Mouse (Mus musculus): ENCODE data around the gene Susd5. TPM values are rescaled to one million over a fixed set of nuclear protein-coding genes. Genes with fewer than 3 reads are reported as not detected.
"Not testable (repeated sequence)": the region's sequence is repeated elsewhere in the genome, so short reads cannot be mapped to it uniquely, and the experiment has no call there.

Susd5 gene
- polyA plus RNA-seq, 2 experiments, result 15.7 to 29.8 TPM

DNA sequence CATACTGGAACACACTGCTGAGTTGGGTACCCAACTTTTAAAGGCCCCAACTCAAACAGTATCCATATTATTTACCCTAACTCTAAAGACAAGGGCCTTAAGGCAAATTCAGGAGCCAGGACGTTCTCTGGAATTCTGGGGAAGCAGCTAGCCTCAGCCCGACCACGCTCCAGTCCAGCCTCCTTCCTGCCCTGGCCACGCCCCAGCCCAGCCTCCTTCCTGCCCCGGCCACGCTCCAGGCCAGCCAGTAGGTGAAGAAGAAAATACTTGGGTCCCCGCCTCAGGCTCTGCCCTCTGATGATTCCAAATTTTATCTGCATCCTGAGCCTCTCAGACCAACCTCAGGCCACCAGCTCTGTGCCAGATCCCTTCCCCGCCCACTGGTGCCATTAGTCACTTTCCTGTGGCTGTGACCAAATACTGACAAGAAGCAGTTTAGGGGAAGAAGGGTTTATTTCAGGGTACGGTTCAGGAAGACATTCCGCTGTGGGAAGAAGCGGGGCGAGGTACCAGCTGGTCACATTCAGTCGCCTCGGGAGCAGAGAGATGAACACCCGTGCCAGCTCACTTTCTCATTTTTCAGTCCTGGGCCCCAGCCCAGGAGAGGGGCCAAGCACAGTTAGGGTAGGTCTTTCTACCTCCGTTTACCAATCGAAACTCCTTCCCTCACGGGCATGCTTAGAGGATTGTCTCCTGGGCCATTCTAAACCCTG is 57.1 kb downstream of the Susd5 start:
- Histone ChIP-seq H3K4me2 (replicated peaks; ENCODE audit: low read depth, low read length, severe bottlenecking) (no peak overlapping the region), H3K9ac (ENCODE audit: low read depth, low read length, severe bottlenecking) (no peak overlapping the region), H3K36me3 (ENCODE audit: control insufficient read depth, insufficient read depth, low read length) (no peaks in the 10 kb centered on the region), H3K27ac (replicated peaks; ENCODE audit: low read depth, low read length) (no peak overlapping the region), H3K4me1 (ENCODE audit: control insufficient read depth, insufficient read depth, low read length) (0 out of 2 replicates have a peak, but pooled peaks cover 3% of the 10 kb centered on the region), H3K4me3 (replicated peaks; ENCODE audit: low read length) (no peak overlapping the region), H3K9me3 (ENCODE audit: control insufficient read depth, low read length) (no peaks in the 10 kb centered on the region), H3K27me3 (ENCODE audit: control insufficient read depth, insufficient read depth, low read length) (no peaks in the 10 kb centered on the region)
- TF ChIP-seq POLR2A (IDR thresholded peaks at IDR 0.05; ENCODE audit: borderline replicate concordance, extremely low read depth, insufficient read depth, insufficient read length), result no peak
- ATAC-seq (ENCODE audit: low FRiP score, low read depth), result no peak
- WGBS, result 84% methylated on average over 18 of the region's 18 CpGs
- no peak for DNase-seq (ENCODE audit: low spot score)

DNA sequence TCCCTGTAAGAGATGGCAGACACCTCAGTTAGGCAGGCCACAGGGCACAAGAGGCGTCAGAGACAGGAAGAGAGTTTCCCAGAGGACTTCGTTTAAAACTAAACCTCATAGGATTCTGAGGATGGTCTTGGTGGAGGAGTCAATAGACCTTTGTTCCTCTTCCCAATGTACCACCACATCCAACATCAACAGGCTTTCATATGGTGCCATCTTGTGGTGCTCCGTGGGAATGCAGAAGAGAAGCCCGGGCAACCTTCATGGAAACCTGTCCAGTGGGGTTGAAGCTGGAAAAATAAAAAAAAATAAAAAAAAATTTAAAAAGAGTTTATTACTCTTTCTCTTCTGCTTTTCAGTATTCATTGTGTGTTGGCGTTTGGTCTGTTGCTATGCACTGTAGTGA is 59.7 kb downstream of the Susd5 start:
- DNase-seq (ENCODE audit: low spot score), result peak; percentile 44
- peak; percentile 51; the same call in 1 of the 2 replicates for ATAC-seq (ENCODE audit: low FRiP score, low read depth)

GRCm38 (mm10) chr9:114122862-114123261 is 65.9 kb downstream of the Susd5 start:
- H3K27ac ChIP-seq (replicated peaks; ENCODE audit: low read depth, low read length); H3K4me1 ChIP-seq (ENCODE audit: control insufficient read depth, insufficient read depth, low read length); DNase-seq (ENCODE audit: low spot score); ATAC-seq (ENCODE audit: low FRiP score, low read depth); H3K4me2 ChIP-seq (replicated peaks; ENCODE audit: low read depth, low read length, severe bottlenecking); H3K27me3 ChIP-seq (ENCODE audit: control insufficient read depth, insufficient read depth, low read length); H3K9ac ChIP-seq (ENCODE audit: low read depth, low read length, severe bottlenecking); H3K36me3 ChIP-seq (ENCODE audit: control insufficient read depth, insufficient read depth, low read length); H3K4me3 ChIP-seq (replicated peaks; ENCODE audit: low read length); H3K9me3 ChIP-seq (ENCODE audit: control insufficient read depth, low read length): not testable (repeated sequence)

More for the DNA sequence above, 59.7 kb downstream of the Susd5 start:
- H3K4me1 ChIP-seq (ENCODE audit: control insufficient read depth, insufficient read depth, low read length); H3K9me3 ChIP-seq (ENCODE audit: control insufficient read depth, low read length); H3K27me3 ChIP-seq (ENCODE audit: control insufficient read depth, insufficient read depth, low read length); H3K9ac ChIP-seq (ENCODE audit: low read depth, low read length, severe bottlenecking); H3K4me3 ChIP-seq (replicated peaks; ENCODE audit: low read length); H3K36me3 ChIP-seq (ENCODE audit: control insufficient read depth, insufficient read depth, low read length); H3K4me2 ChIP-seq (replicated peaks; ENCODE audit: low read depth, low read length, severe bottlenecking); H3K27ac ChIP-seq (replicated peaks; ENCODE audit: low read depth, low read length): not testable (repeated sequence)
- 23% methylated on average over 5 of the region's 5 CpGs for whole genome bisulfite sequencing

DNA sequence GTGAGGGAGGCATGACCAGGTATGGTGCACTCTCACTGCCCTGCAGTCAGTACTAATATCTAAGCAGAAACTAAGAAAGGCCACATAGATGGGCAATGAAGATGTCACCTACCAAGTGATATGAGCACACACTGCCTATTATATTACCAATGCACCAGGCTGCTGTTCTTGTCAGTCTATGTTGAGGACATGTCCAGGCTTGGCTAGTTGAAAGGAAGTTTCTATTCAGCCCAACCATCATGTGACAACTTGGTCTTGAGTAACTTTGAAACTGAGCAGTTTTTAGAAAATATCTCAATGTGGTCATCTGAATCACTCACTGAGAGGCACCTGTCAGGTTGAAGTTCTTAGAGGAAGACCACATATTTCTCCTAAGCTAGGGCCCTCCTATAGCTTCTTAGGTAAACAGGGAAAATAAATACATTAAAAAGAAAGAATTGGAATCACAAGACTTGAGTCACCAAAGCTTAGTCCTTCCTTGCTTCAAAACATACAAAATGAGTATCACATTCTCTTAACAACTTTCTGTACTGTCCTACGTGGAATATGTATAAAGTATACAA is 72.4 kb downstream of the Susd5 start:
- not testable (repeated sequence) for H3K9me3 ChIP-seq (ENCODE audit: control insufficient read depth, low read length); DNase-seq (ENCODE audit: low spot score); H3K4me3 ChIP-seq (replicated peaks; ENCODE audit: low read length); H3K27ac ChIP-seq (replicated peaks; ENCODE audit: low read depth, low read length); H3K4me2 ChIP-seq (replicated peaks; ENCODE audit: low read depth, low read length, severe bottlenecking); H3K4me1 ChIP-seq (ENCODE audit: control insufficient read depth, insufficient read depth, low read length); H3K36me3 ChIP-seq (ENCODE audit: control insufficient read depth, insufficient read depth, low read length); H3K27me3 ChIP-seq (ENCODE audit: control insufficient read depth, insufficient read depth, low read length); ATAC-seq (ENCODE audit: low FRiP score, low read depth); H3K9ac ChIP-seq (ENCODE audit: low read depth, low read length, severe bottlenecking)
- 78% methylated on average over 1 of the region's 1 CpGs for WGBS

Other genes with a start within 250 kb of the Susd5 start
- gene Ubp1, start 126.2 kb upstream of the Susd5 start, polyA plus RNA-seq (2012; rRNA removed), result 154 and 159 TPM in 2 replicates
- 42.0 and 49.9 TPM in 2 replicates for gene Ubp1, start 126.2 kb upstream of the Susd5 start, polyA plus RNA-seq (2014; fragmentation: Nextera tagmentation; extraction: Ambion mirVana)
- gene Fbxl2, start 10.9 kb upstream of the Susd5 start, polyA plus RNA-seq (2012; rRNA removed), result 8.3 and 11.7 TPM in 2 replicates
- 4.2 and 4.6 TPM in 2 replicates for gene Fbxl2, start 10.9 kb upstream of the Susd5 start, polyA plus RNA-seq (2014; fragmentation: Nextera tagmentation; extraction: Ambion mirVana)

Measured in limb, embryonic 14.5 days (tissue).